Mouse (Mus musculus): ENCODE measurements at regions not wholly inside any gene's neighbourhood (a gene's known extent, or its start where the extent isn't known, plus 50 kb on each side); places are given as distances from the start of the nearest gene placed in this dataset.
"Not testable (repeated sequence)": the region's sequence is repeated elsewhere in the genome, so short reads cannot be mapped to it uniquely, and the experiment has no call there.

- H3K27ac ChIP-seq: peak overlapping the region; percentile 26; the same call in 1 of the 2 replicates
- H3K4me3 ChIP-seq (ENCODE audit: low read length); H3K4me1 ChIP-seq (ENCODE audit: insufficient read depth, low read length); H3K36me3 ChIP-seq (ENCODE audit: insufficient read depth, low read length); H3K9ac ChIP-seq (replicated peaks; ENCODE audit: low read length); H3K27me3 ChIP-seq (ENCODE audit: insufficient read depth, low read length); ATAC-seq; H3K4me2 ChIP-seq (ENCODE audit: low read depth, low read length); H3K9me3 ChIP-seq (ENCODE audit: low read length): not testable (repeated sequence)
- peak; percentile 48 for TF ChIP-seq CTCF (IDR thresholded peaks at IDR 0.05; ENCODE audit: low read depth)
- peak; percentile 64 for DNase-seq (ENCODE audit: low spot score)
- WGBS: 73% methylated on average over 4 of the region's 4 CpGs
Observed at GRCm38 (mm10) chrX:50594976-50595375, 166.7 kb upstream of the Olfr1324 start.

- WGBS: 67% methylated on average over 4 of the region's 4 CpGs
- H3K36me3 ChIP-seq (ENCODE audit: insufficient read depth, low read length): no peaks in the 10 kb centered on the region
- H3K4me2 ChIP-seq (ENCODE audit: low read depth, low read length): peak overlapping the region; percentile 25; the same call in 1 of the 2 replicates
- H3K27ac ChIP-seq: no peak overlapping the region
- no peak overlapping the region for H3K4me3 ChIP-seq (ENCODE audit: low read length)
- H3K9me3 ChIP-seq (ENCODE audit: low read length): no peaks in the 10 kb centered on the region
- no peak overlapping the region for H3K9ac ChIP-seq (replicated peaks; ENCODE audit: low read length)
- no peaks in the 10 kb centered on the region for H3K27me3 ChIP-seq (ENCODE audit: insufficient read depth, low read length)
- TF ChIP-seq CTCF (IDR thresholded peaks at IDR 0.05; ENCODE audit: low read depth): peak; percentile 43
- no peaks in the 10 kb centered on the region for H3K4me1 ChIP-seq (ENCODE audit: insufficient read depth, low read length)
- ATAC-seq (peak; percentile 35; the same call in 1 of the 2 replicates), DNase-seq (ENCODE audit: low spot score) (peak; percentile 78)
Observed at GRCm38 (mm10) chrX:50591477-50591876, 163.2 kb upstream of the Olfr1324 start.

DNA sequence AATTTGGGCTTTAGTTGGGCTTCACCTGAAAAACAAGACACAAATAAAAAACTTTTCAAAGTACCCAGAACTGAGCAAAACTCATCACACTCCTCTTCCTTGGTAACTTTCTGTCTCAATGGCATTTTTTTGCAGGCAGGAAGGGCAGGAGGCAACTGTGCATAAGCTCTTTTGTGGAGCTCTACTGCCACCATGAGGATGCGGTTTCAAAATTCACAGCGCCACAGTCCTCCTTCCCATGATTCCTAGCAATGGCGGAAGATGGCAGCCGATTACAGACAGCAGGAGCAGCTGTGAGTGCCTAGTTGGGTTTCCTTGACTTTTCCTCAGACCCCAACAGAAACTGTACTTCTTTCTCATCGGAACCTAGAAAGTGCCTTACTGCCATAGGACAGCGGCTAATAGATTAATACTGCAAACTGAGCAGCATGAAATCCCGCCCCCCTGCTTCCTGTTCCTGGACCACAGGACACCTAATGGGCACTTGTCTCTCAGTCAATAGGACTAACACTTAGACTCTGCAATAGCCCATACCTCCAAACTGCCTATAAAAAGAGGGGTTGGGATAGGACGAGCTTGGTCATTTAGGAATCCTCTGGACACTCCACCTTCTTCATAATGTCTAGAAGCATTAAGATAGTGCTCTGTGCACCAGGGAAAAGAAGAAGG is 162.5 kb upstream of the Olfr1324 start:
- DNase-seq (ENCODE audit: low spot score): peak; percentile 77
- Histone ChIP-seq H3K4me3 (ENCODE audit: low read length) (no peak overlapping the region), H3K27ac (no peak overlapping the region)

DNA sequence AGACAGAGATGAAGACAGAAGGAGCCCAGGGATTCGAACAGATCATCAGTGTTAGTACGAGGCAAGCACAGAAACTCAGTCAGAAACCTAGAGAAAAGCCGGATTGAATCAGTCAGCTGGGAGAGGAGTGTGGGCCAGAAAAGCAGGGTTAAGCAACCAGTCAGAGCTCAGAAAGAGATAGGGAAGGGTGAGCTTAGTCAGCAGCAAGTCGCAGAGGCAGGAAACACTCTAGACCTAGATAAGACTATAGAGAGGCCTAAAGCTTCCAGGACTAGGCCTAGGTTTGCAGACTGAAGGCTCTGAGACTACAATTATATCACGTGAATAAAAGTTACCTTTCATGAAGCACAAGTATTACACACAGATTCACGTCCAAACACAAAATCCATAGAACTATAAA is 160.6 kb upstream of the Olfr1324 start:
- H3K9ac ChIP-seq (replicated peaks; ENCODE audit: low read length): no peak overlapping the region
- TF ChIP-seq CTCF (IDR thresholded peaks at IDR 0.05; ENCODE audit: low read depth): no peak
- H3K4me1 ChIP-seq (ENCODE audit: insufficient read depth, low read length): no peaks in the 10 kb centered on the region
- no peak overlapping the region for H3K27ac ChIP-seq
- H3K4me3 ChIP-seq (ENCODE audit: low read length): no peak overlapping the region
- H3K36me3 ChIP-seq (ENCODE audit: insufficient read depth, low read length): no peaks in the 10 kb centered on the region
- no peaks in the 10 kb centered on the region for H3K9me3 ChIP-seq (ENCODE audit: low read length)
- 87% methylated on average over 6 of the region's 6 CpGs for WGBS
- no peaks in the 10 kb centered on the region for H3K27me3 ChIP-seq (ENCODE audit: insufficient read depth, low read length)
- DNase-seq (ENCODE audit: low spot score) (no peak), ATAC-seq (no peak)
- no peak overlapping the region for H3K4me2 ChIP-seq (ENCODE audit: low read depth, low read length)

More for the DNA sequence above, 162.5 kb upstream of the Olfr1324 start:
- ATAC-seq: peak; percentile 53; the same call in 1 of the 2 replicates
- no peaks in the 10 kb centered on the region for H3K4me1 ChIP-seq (ENCODE audit: insufficient read depth, low read length)
- WGBS: 54% methylated on average over 8 of the region's 8 CpGs
- peak overlapping the region; percentile 25; the same call in 1 of the 2 replicates for H3K4me2 ChIP-seq (ENCODE audit: low read depth, low read length)
- H3K9me3 ChIP-seq (ENCODE audit: low read length): no peaks in the 10 kb centered on the region
- no peaks in the 10 kb centered on the region for H3K36me3 ChIP-seq (ENCODE audit: insufficient read depth, low read length)
- H3K27me3 ChIP-seq (ENCODE audit: insufficient read depth, low read length): no peaks in the 10 kb centered on the region
- no peak overlapping the region for H3K9ac ChIP-seq (replicated peaks; ENCODE audit: low read length)
- peak; percentile 62 for TF ChIP-seq CTCF (IDR thresholded peaks at IDR 0.05; ENCODE audit: low read depth)

DNA sequence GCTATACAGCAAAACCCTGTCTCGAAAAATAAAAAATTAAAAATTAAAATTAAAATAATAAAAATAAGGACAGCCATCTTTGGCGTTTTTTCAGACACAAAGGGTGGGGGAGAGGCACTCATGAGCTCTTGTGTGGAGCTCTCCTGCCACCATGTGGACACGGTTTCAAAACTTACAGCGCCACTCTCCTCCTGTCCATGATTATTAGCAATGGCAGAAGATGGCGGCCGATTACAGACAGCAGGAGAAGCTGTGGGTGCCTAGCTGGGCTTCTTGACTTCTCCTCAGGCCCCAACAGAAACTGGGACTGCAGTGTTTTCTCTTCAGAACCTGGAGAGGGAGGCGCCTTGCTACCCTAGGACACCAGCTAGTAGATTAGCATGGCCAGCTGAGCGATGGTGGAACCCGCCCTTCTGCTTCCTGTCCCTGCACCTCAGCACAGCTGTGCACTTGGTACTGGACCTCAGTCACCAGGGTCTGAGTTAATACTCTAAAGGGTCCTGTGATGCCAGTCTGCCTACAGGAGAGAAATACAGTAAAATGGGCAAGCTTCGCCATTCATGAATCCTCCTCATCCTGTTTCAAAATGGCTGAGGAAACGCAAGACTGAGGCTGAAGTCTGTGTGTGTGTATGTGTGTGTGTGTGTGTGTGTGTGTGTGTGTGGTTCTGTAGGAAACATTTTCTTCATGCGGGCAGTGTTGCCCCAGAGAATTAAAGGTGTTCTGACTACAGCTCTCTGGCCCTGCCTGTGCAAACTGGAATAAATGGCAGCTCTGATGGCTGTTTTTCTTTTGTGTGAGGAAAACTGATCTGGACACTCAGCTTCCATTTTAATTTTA is 155.7 kb upstream of the Olfr1324 start:
- no peaks in the 10 kb centered on the region for H3K36me3 ChIP-seq (ENCODE audit: insufficient read depth, low read length)
- ATAC-seq (no peak), DNase-seq (ENCODE audit: low spot score) (peak; percentile 67)
- H3K9me3 ChIP-seq (ENCODE audit: low read length): no peaks in the 10 kb centered on the region
- H3K4me2 ChIP-seq (ENCODE audit: low read depth, low read length): peak overlapping the region; percentile 13; the same call in 1 of the 2 replicates
- no peak overlapping the region for H3K9ac ChIP-seq (replicated peaks; ENCODE audit: low read length)
- no peaks in the 10 kb centered on the region for H3K4me1 ChIP-seq (ENCODE audit: insufficient read depth, low read length)
- H3K27me3 ChIP-seq (ENCODE audit: insufficient read depth, low read length): no peaks in the 10 kb centered on the region
- peak; percentile 65 for TF ChIP-seq CTCF (IDR thresholded peaks at IDR 0.05; ENCODE audit: low read depth)
- no peak overlapping the region for H3K4me3 ChIP-seq (ENCODE audit: low read length)
- H3K27ac ChIP-seq: peak overlapping the region; percentile 60
- WGBS: 65% methylated on average over 12 of the region's 12 CpGs

DNA sequence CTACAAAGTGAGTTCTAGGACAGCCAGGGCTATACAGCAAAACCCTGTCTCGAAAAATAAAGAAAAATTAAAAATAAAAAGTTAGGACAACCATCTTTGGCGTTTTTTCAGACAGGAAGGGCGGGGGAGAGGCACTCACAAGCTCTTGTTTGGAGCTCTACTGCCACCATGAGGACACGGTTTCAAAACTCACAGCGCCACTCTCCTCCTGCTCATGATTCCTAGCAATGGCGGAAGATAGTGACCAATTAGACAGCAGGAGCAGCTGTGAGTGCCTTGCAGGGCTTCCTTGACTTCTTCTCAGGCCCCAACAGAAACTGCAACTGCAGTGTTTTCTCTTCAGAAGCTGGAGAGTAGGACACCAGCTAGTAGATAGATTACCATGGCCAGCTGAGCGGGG is 151.9 kb upstream of the Olfr1324 start:
- 55% methylated on average over 7 of the region's 7 CpGs for WGBS
- DNase-seq (ENCODE audit: low spot score) (peak; percentile 68), ATAC-seq (no peak)
- Histone ChIP-seq H3K36me3 (ENCODE audit: insufficient read depth, low read length) (no peaks in the 10 kb centered on the region), H3K27ac (peak overlapping the region; percentile 58; the same call in 1 of the 2 replicates), H3K4me2 (ENCODE audit: low read depth, low read length) (peak overlapping the region; percentile 18; the same call in 1 of the 2 replicates), H3K27me3 (ENCODE audit: insufficient read depth, low read length) (no peaks in the 10 kb centered on the region), H3K4me3 (ENCODE audit: low read length) (no peak overlapping the region), H3K9ac (replicated peaks; ENCODE audit: low read length) (no peak overlapping the region), H3K9me3 (ENCODE audit: low read length) (no peaks in the 10 kb centered on the region), H3K4me1 (ENCODE audit: insufficient read depth, low read length) (no peaks in the 10 kb centered on the region)
- TF ChIP-seq CTCF (IDR thresholded peaks at IDR 0.05; ENCODE audit: low read depth): peak; percentile 57
